Mouse (Mus musculus) adrenal gland, postnatal 0 days (tissue): Measurements from ENCODE around the gene Frmd6. TPM values are rescaled to one million over a fixed set of nuclear protein-coding genes. Genes with fewer than 3 reads are reported as not detected.

Experiments
- polyA plus RNA-seq: library from polyadenylated mRNA; unstranded; fragments of >200 nt; fragmentation: Nextera tagmentation; extraction: Ambion mirVana; gene quantifications from 2 replicates; pipeline ENCODE4 v1.2.1, GENCODE M21; 2015

The Frmd6 gene
- 15.4 and 16.1 TPM in 2 replicates for polyA plus RNA-seq

DNA sequence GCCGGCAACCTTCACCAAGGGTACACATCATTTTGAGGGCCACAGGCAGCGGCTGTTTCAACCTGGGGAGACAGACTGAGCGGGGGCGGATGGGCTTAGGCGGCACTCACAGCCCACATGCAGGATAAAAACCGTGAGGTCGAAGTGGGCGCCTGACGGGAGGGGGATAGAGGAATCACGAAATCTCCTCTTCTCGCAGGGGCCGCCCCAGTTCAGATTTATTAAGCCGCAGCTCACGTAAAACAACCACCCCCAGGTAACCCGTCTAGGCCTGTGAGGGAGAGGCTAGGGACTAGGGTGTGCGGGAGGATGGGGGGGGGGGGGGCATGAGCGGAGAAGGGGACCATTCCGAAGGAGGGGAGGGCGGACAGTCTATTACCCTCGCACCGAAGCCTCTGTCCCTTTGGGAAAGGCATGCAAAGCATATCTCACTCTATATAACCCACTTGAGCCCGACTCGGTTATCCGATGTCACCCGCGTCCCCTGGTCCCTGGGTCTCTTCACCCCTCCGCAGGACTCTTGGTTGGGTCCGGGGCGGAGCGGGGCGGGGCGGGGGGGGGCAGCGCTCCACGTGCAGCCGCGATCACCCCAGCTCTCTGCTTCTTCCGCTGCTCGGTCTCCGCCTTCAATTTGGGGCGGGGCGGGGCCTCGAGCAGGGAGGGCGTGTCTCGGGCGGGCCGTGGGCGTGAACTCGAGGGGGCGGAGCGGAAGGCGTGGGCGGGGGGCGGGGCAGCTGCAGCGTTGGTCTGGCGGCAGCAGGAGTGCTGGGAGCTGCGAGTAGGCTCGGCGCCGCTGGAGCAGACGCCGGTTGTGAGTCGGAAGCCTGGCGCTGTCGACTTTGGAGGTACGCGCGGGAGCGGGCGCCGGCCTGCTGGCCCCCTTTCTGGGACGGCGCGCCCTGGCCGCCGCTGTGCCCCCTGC lies at the start of gene Frmd6:
TSS of gene Frmd6 (plus strand) at position 786 of the 922 bp plus-strand sequence.

DNA sequence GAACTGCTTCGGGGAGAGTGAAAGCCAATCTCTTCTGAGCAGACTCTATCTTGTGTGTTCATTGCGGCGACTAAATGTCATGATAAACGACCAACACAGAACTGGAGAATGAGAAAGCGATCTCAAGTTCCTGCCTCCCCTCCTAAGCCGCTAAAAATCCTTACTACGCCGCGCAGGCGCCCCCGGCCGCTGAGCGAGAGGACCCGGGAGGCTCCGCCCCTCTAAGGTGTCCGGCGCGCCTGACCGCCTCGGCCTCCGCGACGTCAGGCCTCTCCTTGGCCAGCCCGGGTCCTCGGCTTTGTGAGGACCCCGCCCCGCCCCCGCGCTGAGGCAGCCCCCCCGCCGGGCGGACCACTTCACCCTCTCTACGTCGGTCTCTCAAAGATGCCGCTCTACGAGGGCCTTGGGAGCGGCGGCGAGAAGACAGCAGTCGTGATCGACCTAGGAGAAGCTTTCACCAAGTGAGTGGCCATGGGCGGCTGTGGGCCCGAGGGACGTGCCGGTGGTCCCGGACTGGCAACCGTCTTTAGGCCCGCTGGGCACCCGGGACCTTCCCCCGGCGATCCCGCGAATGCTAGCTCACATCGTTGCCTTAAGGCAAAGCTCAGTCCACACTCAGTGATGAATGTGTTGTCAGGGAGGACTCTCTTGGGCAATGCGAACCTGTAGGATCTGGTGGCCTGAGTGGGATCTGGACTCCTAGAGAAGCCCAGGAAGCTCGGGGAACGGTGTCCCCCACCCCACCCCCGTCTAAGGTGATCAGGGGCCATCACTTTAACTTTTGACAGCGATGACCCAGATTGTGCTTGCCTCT lies 112.5 kb downstream of the Frmd6 start, which contains the start of gene Actr10:
TSS of gene Actr10 (plus strand) at position 287 of the 814 bp plus-strand sequence.

Other genes starting within 250 kb of the Frmd6 start
- 225 and 291 TPM in 2 replicates for gene Actr10, start 112.3 kb downstream of the Frmd6 start, polyA plus RNA-seq
- gene Psma3, start 149.1 kb downstream of the Frmd6 start, polyA plus RNA-seq: 777 and 1,091 TPM in 2 replicates
- gene Arid4a, start 190.5 kb downstream of the Frmd6 start, polyA plus RNA-seq: 25.4 and 28.6 TPM in 2 replicates